Mouse (Mus musculus): ENCODE measurements around the gene Wars. TPM values are rescaled to one million over a fixed set of nuclear protein-coding genes. Genes with fewer than 3 reads are reported as not detected.
A peak's percentile ranks its signal among the peaks of the same experiment; 100 is the strongest.

Gene Wars
- polyA plus RNA-seq, 1 experiment from 2014 or later = 63.0 TPM

DNA sequence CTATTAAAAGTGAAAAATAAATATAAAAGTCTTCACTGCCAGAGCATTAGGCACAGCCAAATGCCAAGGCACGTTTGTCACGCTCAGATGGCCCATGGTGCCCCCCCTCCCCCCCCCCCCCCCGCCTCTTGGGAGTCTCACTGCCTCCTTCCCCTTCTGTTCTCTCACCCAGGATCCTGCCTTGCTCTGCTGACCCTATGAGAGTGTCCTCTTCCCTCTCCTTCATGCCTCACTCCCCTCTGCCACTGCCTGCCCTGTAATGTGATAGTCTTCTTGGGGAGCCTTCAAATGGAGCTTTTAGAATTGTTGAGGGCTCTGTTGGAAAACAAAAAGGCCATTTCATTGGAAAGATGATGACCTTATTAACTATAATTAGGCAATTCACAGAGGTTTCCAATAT, 38.1 kb upstream of the Wars start:
- WGBS = 57% methylated on average over 2 of the region's 3 CpGs
- no peak overlapping the region for H3K4me2 ChIP-seq (ENCODE audit: low read depth, low read length)
- no peak overlapping the region for H3K9ac ChIP-seq (ENCODE audit: low read length)
- H3K27ac ChIP-seq (ENCODE audit: low read length) = no peak overlapping the region; the same call in 1 of the 2 replicates
- ATAC-seq (replicated peaks; ENCODE audit: extremely low read depth, insufficient read depth, low FRiP score) = no peak
- peaks cover 9% of the 10 kb centered on the region for H3K4me1 ChIP-seq (ENCODE audit: control insufficient read depth, insufficient read depth, low read length)
- no peaks in the 10 kb centered on the region for H3K36me3 ChIP-seq (ENCODE audit: control insufficient read depth, insufficient read depth)
- no peak overlapping the region for H3K4me3 ChIP-seq (ENCODE audit: low read length)
- H3K27me3 ChIP-seq (ENCODE audit: control insufficient read depth, insufficient read depth, low read length) = no peaks in the 10 kb centered on the region
- no peaks in the 10 kb centered on the region for H3K9me3 ChIP-seq (replicated peaks; ENCODE audit: control insufficient read depth, low read length)

DNA sequence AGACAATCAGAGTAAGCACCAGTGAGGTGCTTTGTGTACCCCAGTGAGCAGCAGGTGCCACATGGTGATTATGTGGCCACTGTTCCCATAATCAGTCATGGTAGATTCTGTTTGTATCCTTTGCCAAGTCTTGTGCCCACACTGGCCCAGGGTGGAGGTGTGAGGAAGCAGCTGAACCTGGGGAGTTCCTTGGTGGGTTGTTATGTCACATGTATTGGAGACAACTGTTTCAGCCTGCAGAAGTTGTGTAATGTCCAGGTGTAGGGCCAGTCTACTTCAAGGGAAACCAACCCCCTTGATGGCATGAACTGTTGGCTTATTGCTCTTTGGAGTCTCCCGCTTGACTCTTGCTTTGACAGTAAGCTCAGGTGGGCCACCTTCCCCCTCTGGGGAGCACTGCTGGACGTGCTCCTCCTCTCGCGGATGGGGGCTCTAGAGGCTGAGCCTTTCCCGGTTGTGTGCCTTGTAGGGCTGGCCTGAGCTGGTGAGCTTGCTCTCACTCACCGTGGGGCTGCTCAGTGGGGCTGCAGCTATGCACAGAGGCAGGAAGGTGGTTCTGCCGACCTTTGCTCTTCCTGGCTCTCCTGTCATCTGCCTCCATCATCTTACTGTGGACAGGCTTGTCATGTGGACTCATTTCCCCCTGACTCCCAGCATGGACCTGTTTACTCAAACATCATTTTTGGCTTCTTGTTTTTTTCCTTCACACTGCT, 37.5 kb upstream of the Wars start:
- Histone ChIP-seq H3K9ac (ENCODE audit: low read length) (no peak overlapping the region), H3K36me3 (ENCODE audit: control insufficient read depth, insufficient read depth) (no peaks in the 10 kb centered on the region), H3K4me1 (ENCODE audit: control insufficient read depth, insufficient read depth, low read length) (peaks cover 4% of the 10 kb centered on the region), H3K4me3 (ENCODE audit: low read length) (no peak overlapping the region), H3K27me3 (ENCODE audit: control insufficient read depth, insufficient read depth, low read length) (no peaks in the 10 kb centered on the region), H3K9me3 (replicated peaks; ENCODE audit: control insufficient read depth, low read length) (no peaks in the 10 kb centered on the region), H3K27ac (ENCODE audit: low read length) (peak overlapping the region; percentile 34; the same call in 1 of the 2 replicates), H3K4me2 (ENCODE audit: low read depth, low read length) (no peak overlapping the region)
- 58% methylated on average over 7 of the region's 7 CpGs for WGBS
- no peak for ATAC-seq (replicated peaks; ENCODE audit: extremely low read depth, insufficient read depth, low FRiP score)

DNA sequence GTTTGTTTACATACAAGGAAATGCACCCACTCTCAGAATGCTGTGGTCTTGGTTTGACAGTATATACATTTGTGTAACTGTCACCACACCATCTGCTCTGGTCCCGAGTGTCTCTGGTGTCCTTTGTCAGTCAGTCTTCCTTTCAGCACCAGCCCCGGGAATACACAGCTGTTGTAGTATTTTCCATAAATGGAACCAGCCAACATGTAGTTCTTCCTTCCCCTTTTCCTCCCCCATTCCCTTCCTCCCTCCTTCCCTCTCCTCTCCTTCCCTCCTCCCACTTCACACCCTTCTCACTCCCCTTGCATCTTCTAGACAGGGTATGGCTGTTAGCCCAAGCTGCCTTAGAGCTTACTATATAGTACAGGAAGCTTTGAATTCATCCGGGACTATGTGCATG, 35.5 kb upstream of the Wars start:
- no peaks in the 10 kb centered on the region for H3K36me3 ChIP-seq (ENCODE audit: control insufficient read depth, insufficient read depth)
- no peak for ATAC-seq (replicated peaks; ENCODE audit: extremely low read depth, insufficient read depth, low FRiP score)
- 33% methylated on average over 3 of the region's 3 CpGs for WGBS
- no peak overlapping the region for H3K9ac ChIP-seq (ENCODE audit: low read length)
- no peaks in the 10 kb centered on the region for H3K27me3 ChIP-seq (ENCODE audit: control insufficient read depth, insufficient read depth, low read length)
- H3K27ac ChIP-seq (ENCODE audit: low read length) = no peak overlapping the region
- H3K4me2 ChIP-seq (ENCODE audit: low read depth, low read length) = no peak overlapping the region
- no peaks in the 10 kb centered on the region for H3K9me3 ChIP-seq (replicated peaks; ENCODE audit: control insufficient read depth, low read length)
- H3K4me3 ChIP-seq (ENCODE audit: low read length) = no peak overlapping the region
- H3K4me1 ChIP-seq (ENCODE audit: control insufficient read depth, insufficient read depth, low read length) = no peaks in the 10 kb centered on the region

DNA sequence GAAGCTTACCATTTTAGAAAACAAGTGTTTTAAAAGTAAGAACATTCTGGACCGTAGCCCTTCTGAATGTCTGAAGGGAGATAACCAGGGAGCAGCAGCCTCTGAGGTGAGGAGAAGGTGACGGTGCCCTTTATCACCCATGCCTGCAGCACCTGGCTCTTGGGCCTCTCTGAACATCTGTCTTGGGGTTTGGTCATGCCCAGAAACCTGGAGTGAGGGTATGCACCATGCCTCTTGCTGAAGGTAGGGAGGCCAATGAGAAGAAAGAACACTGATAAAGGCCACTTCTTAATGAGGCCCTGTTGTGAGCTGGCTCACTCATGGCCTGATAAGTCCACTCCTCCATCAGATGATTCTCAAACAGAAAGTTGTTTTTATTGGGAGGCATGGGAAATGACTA, 34.3 kb upstream of the Wars start:
- WGBS = 75% methylated on average over 2 of the region's 2 CpGs
- no peak for ATAC-seq (replicated peaks; ENCODE audit: extremely low read depth, insufficient read depth, low FRiP score)
- H3K36me3 ChIP-seq (ENCODE audit: control insufficient read depth, insufficient read depth) = no peaks in the 10 kb centered on the region
- H3K9me3 ChIP-seq (replicated peaks; ENCODE audit: control insufficient read depth, low read length) = no peaks in the 10 kb centered on the region
- no peak overlapping the region for H3K9ac ChIP-seq (ENCODE audit: low read length)
- no peaks in the 10 kb centered on the region for H3K27me3 ChIP-seq (ENCODE audit: control insufficient read depth, insufficient read depth, low read length)
- H3K4me2 ChIP-seq (ENCODE audit: low read depth, low read length) = no peak overlapping the region
- H3K4me1 ChIP-seq (ENCODE audit: control insufficient read depth, insufficient read depth, low read length) = no peaks in the 10 kb centered on the region
- H3K27ac ChIP-seq (ENCODE audit: low read length) = no peak overlapping the region
- no peak overlapping the region for H3K4me3 ChIP-seq (ENCODE audit: low read length)

DNA sequence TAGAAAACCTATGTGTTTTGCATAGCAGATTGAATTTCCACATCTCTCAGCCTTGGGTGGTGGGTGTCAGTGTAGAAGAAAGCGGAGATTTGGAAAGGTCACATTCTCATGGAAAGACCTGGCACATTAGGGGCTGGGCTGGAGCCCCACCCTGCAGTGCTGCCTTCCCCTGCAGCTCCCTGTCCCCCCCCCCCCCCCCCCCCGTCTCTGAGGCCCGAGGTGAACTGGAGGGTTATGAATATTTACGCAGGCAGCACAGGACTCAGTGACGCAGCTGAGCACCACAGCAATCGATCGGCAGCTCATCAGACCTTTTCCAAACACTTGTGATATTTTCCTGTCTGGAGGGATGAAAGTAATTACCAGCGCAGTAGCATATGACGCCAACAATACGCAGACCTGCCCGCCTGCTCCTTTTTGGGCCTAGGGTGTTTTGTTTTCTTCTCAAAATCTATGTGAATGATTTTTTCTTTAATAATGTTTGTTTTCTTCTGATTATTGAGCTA, 32.7 kb upstream of the Wars start:
- Histone ChIP-seq H3K27me3 (ENCODE audit: control insufficient read depth, insufficient read depth, low read length) (no peaks in the 10 kb centered on the region), H3K9me3 (replicated peaks; ENCODE audit: control insufficient read depth, low read length) (no peaks in the 10 kb centered on the region), H3K27ac (ENCODE audit: low read length) (no peak overlapping the region), H3K36me3 (ENCODE audit: control insufficient read depth, insufficient read depth) (no peaks in the 10 kb centered on the region), H3K4me3 (ENCODE audit: low read length) (no peak overlapping the region), H3K4me1 (ENCODE audit: control insufficient read depth, insufficient read depth, low read length) (no peaks in the 10 kb centered on the region), H3K4me2 (ENCODE audit: low read depth, low read length) (no peak overlapping the region), H3K9ac (ENCODE audit: low read length) (no peak overlapping the region)
- 80% methylated on average over 9 of the region's 11 CpGs for WGBS
- ATAC-seq (replicated peaks; ENCODE audit: extremely low read depth, insufficient read depth, low FRiP score) = no peak

DNA sequence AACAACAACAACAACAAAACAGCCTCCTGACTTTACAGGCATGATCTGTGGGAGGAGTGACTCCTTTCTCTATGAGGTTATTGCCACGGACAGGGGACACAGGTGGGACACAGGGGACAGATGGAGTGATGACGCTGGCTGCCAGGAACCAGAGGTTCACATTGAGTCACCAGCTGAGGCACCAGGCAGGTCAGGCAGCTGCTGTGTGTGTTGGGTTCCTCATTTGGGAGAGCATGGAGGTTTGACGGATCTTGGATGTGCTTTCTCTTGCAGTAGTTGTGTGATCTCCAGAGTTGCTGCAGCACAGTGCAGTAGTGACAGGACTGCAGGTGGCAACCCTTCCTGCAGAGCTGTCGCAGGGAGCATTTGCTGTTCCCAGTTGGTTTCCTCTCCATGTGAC, 24.8 kb upstream of the Wars start:
- Histone ChIP-seq H3K4me3 (ENCODE audit: low read length) (no peak overlapping the region), H3K9ac (ENCODE audit: low read length) (no peak overlapping the region), H3K27me3 (ENCODE audit: control insufficient read depth, insufficient read depth, low read length) (no peaks in the 10 kb centered on the region), H3K4me2 (ENCODE audit: low read depth, low read length) (no peak overlapping the region), H3K27ac (ENCODE audit: low read length) (no peak overlapping the region), H3K36me3 (ENCODE audit: control insufficient read depth, insufficient read depth) (no peaks in the 10 kb centered on the region), H3K9me3 (replicated peaks; ENCODE audit: control insufficient read depth, low read length) (no peaks in the 10 kb centered on the region), H3K4me1 (ENCODE audit: control insufficient read depth, insufficient read depth, low read length) (no peaks in the 10 kb centered on the region)
- ATAC-seq (replicated peaks; ENCODE audit: extremely low read depth, insufficient read depth, low FRiP score) = no peak
- 53% methylated on average over 4 of the region's 4 CpGs for WGBS

DNA sequence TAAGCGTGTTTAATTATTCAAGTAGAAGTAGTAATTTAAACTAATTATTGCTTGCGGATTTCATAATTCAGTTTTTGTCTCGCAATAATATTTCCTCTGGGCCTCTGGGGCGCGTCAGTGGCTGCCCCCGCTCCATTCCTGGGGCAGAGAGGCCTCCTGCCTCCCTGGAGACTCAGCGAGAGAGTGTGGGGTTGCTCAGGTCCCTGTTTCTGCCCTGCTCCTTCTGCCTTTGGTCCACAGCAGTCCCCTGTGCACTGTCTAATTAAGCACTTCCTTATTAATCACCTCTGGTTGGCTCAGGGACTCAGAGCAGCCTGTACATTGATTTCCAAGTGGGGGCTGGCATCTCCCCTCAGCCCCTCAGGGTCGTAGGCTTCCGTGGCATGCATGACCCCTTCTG, 23.5 kb upstream of the Wars start:
- H3K27me3 ChIP-seq (ENCODE audit: control insufficient read depth, insufficient read depth, low read length) = no peaks in the 10 kb centered on the region
- no peak overlapping the region for H3K4me3 ChIP-seq (ENCODE audit: low read length)
- H3K27ac ChIP-seq (ENCODE audit: low read length) = no peak overlapping the region
- no peak overlapping the region for H3K4me2 ChIP-seq (ENCODE audit: low read depth, low read length)
- no peak overlapping the region for H3K9ac ChIP-seq (ENCODE audit: low read length)
- WGBS = 78% methylated on average over 9 of the region's 9 CpGs
- no peaks in the 10 kb centered on the region for H3K36me3 ChIP-seq (ENCODE audit: control insufficient read depth, insufficient read depth)
- ATAC-seq (replicated peaks; ENCODE audit: extremely low read depth, insufficient read depth, low FRiP score) = no peak
- no peaks in the 10 kb centered on the region for H3K9me3 ChIP-seq (replicated peaks; ENCODE audit: control insufficient read depth, low read length)
- 0 out of 2 replicates have a peak, but pooled peaks cover 3% of the 10 kb centered on the region for H3K4me1 ChIP-seq (ENCODE audit: control insufficient read depth, insufficient read depth, low read length)

DNA sequence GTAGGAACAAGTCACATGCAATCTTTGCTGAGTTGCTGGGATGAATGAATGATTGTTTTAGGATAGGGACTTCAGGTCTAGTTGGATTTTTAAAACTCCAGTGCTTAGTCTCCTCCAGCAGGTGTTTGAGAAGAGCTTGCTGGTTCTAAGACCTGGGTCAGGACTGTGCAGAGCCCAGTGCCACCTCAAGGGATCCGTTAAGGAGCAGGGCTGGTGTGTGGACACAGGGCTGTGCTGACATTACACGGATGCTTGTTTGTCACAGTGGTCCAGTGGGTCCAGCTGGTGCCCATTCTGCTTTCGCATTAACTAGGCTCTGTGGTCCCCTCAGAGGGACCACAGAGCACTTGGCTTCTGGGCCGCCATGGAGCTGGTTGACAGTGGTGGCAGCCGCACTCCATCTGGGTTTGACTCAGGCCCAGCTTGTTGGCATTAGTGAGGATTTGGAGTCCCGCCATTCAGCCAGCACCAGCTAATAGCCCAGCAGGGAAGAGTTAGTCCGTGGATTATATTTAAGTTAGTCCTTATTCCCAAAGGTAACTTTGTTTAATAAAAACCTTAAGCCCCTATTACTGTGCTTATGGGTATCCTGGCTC, 22.6 kb upstream of the Wars start:
- Histone ChIP-seq H3K9me3 (replicated peaks; ENCODE audit: control insufficient read depth, low read length) (no peaks in the 10 kb centered on the region), H3K4me1 (ENCODE audit: control insufficient read depth, insufficient read depth, low read length) (0 out of 2 replicates have a peak, but pooled peaks cover 3% of the 10 kb centered on the region), H3K4me2 (ENCODE audit: low read depth, low read length) (no peak overlapping the region), H3K27ac (ENCODE audit: low read length) (no peak overlapping the region), H3K9ac (ENCODE audit: low read length) (no peak overlapping the region), H3K4me3 (ENCODE audit: low read length) (no peak overlapping the region), H3K27me3 (ENCODE audit: control insufficient read depth, insufficient read depth, low read length) (no peaks in the 10 kb centered on the region), H3K36me3 (ENCODE audit: control insufficient read depth, insufficient read depth) (no peaks in the 10 kb centered on the region)
- 76% methylated on average over 7 of the region's 7 CpGs for WGBS
- no peak for ATAC-seq (replicated peaks; ENCODE audit: extremely low read depth, insufficient read depth, low FRiP score)

DNA sequence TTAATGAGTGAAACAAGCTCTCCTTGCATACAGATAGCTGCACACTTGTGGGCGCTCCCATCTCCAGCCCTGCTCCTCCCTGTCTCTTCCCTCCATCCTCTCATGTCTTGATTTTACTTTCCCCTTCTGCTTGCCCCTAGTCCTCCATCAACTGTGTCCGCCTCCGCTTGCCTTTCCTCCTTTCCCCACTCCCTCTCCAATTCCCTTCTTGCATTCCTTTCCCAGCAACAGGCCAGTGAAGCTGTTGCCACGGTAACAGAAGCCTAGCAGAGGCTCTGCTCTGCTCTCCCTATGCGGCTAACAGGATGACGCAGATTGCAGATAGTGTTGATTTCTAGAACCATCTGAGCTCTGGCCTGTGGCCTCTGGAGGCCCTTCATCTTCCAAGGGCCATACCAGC, 21.9 kb upstream of the Wars start:
- Histone ChIP-seq H3K27ac (ENCODE audit: low read length) (no peak overlapping the region), H3K4me2 (ENCODE audit: low read depth, low read length) (no peak overlapping the region), H3K9ac (ENCODE audit: low read length) (no peak overlapping the region), H3K4me1 (ENCODE audit: control insufficient read depth, insufficient read depth, low read length) (0 out of 2 replicates have a peak, but pooled peaks cover 3% of the 10 kb centered on the region), H3K36me3 (ENCODE audit: control insufficient read depth, insufficient read depth) (no peaks in the 10 kb centered on the region), H3K9me3 (replicated peaks; ENCODE audit: control insufficient read depth, low read length) (no peaks in the 10 kb centered on the region), H3K4me3 (ENCODE audit: low read length) (no peak overlapping the region), H3K27me3 (ENCODE audit: control insufficient read depth, insufficient read depth, low read length) (no peaks in the 10 kb centered on the region)
- 37% methylated on average over 6 of the region's 6 CpGs for WGBS
- ATAC-seq (replicated peaks; ENCODE audit: extremely low read depth, insufficient read depth, low FRiP score) = 0 out of 2 replicates have a peak, but pooled peaks have one; percentile 13

All from heart, embryonic 16.5 days (tissue).